Mouse (Mus musculus) lung, embryonic 15.5 days (tissue): ENCODE data around the gene Ccdc88a. TPM values are rescaled to one million over a fixed set of nuclear protein-coding genes. Genes with fewer than 3 reads are reported as not detected.
"Not testable (repeated sequence)": the region's sequence is repeated elsewhere in the genome, so short reads cannot be mapped to it uniquely, and the experiment has no call there.

Experiments
- ATAC-seq: fragments of 200-750 bp; cut with Nextera tagmentation; 2 replicates; pipeline ENCODE4 v1.8.0; 2017; ENCODE audit warnings: moderate number of reproducible peaks, borderline replicate concordance; ENCODE audit not compliant: low FRiP score, low TSS enrichment; ENCODE audit errors: extremely low read depth
- H3K27ac ChIP-seq: fragments of 300-500 bp; sonication (generic); 2 replicates; pipeline ENCODE4 v1.5.1; 2015; ENCODE audit warnings: moderate library complexity, mild to moderate bottlenecking, inconsistent platforms
- H3K27me3 ChIP-seq: fragments of 300-500 bp; sonication (generic); 2 replicates; pipeline ENCODE4 v1.6.1; 2015; ENCODE audit warnings: inconsistent platforms
- H3K36me3 ChIP-seq: fragments of 300-500 bp; sonication (generic); 2 replicates; pipeline ENCODE4 v1.6.1; 2015; ENCODE audit warnings: inconsistent platforms
- H3K4me1 ChIP-seq: fragments of 300-500 bp; sonication (generic); 2 replicates; pipeline ENCODE4 v1.6.1; 2015; ENCODE audit warnings: inconsistent platforms
- H3K4me2 ChIP-seq: fragments of 300-500 bp; sonication (generic); 2 replicates; pipeline ENCODE4 v1.6.1; 2015; ENCODE audit warnings: inconsistent platforms, mild to moderate bottlenecking, moderate library complexity
- H3K4me3 ChIP-seq: fragments of 300-500 bp; sonication (generic); 2 replicates; pipeline ENCODE4 v1.5.1; 2015; ENCODE audit warnings: mild to moderate bottlenecking, inconsistent platforms
- H3K9ac ChIP-seq: fragments of 300-500 bp; sonication (generic); 2 replicates; pipeline ENCODE4 v1.6.1; 2015; ENCODE audit warnings: inconsistent platforms
- H3K9me3 ChIP-seq: fragments of 300-500 bp; sonication (generic); 2 replicates; pipeline ENCODE4 v1.6.1; 2016; ENCODE audit warnings: inconsistent platforms
- WGBS: fragments of 180-500 bp; shearing (Covaris S2); methylation state at CpG from one replicate; pipeline ENCODE4 v1.1.7; 2015; 5-methylcytosine and 5-hydroxymethylcytosine counted together
- polyA plus RNA-seq: library from polyadenylated mRNA; unstranded; fragments of >200 nt; fragmentation: Nextera tagmentation; extraction: Ambion mirVana; gene quantifications from 2 replicates; pipeline ENCODE4 v1.2.1, GENCODE M21; 2015

The Ccdc88a gene
- polyA plus RNA-seq, 1 experiment from 2014 or later, result 33.7 TPM

GRCm38 (mm10) chr11:29544225-29544945 lies 170.9 kb downstream of the Ccdc88a start:
- peaks cover 42% of the 10 kb centered on the region for H3K36me3 ChIP-seq

GRCm38 (mm10) chr11:29545150-29545752 lies 171.8 kb downstream of the Ccdc88a start:
- H3K36me3 ChIP-seq, result peaks cover 40% of the 10 kb centered on the region
- H3K4me2 ChIP-seq, result not testable (repeated sequence)

More at GRCm38 (mm10) chr11:29544225-29544945, 170.9 kb downstream of the Ccdc88a start:
- no peak for ATAC-seq
- Histone ChIP-seq H3K9ac (no peak overlapping the region), H3K4me3 (no peak overlapping the region), H3K27me3 (no peaks in the 10 kb centered on the region), H3K9me3 (no peaks in the 10 kb centered on the region), H3K4me2 (no peak overlapping the region), H3K27ac (no peak overlapping the region), H3K4me1 (peaks cover 12% of the 10 kb centered on the region)
- 93% methylated on average over 3 of the region's 3 CpGs for WGBS

GRCm38 (mm10) chr11:29546297-29546696 lies 172.8 kb downstream of the Ccdc88a start:
- peak overlapping the region; percentile 63 for H3K9ac ChIP-seq
- WGBS, result 96% methylated on average over 2 of the region's 2 CpGs
- H3K36me3 ChIP-seq, result peaks cover 37% of the 10 kb centered on the region
- H3K4me1 ChIP-seq, result peaks cover 12% of the 10 kb centered on the region
- H3K27me3 ChIP-seq, ATAC-seq, H3K9me3 ChIP-seq, H3K27ac ChIP-seq: not testable (repeated sequence)
- H3K4me2 ChIP-seq, result peak overlapping the region; percentile 74
- peak overlapping the region; percentile 75 for H3K4me3 ChIP-seq

More at GRCm38 (mm10) chr11:29545150-29545752, 171.8 kb downstream of the Ccdc88a start:
- not testable (repeated sequence) for H3K4me3 ChIP-seq, ATAC-seq, H3K27me3 ChIP-seq, H3K27ac ChIP-seq, H3K9ac ChIP-seq, H3K9me3 ChIP-seq
- H3K4me1 ChIP-seq, result peaks cover 12% of the 10 kb centered on the region
- 88% methylated on average over 4 of the region's 4 CpGs for WGBS

- H3K4me1 ChIP-seq, result peaks cover 12% of the 10 kb centered on the region
- peak overlapping the region; percentile 63 for H3K9ac ChIP-seq
- ATAC-seq, result no peak
- peak overlapping the region; percentile 74 for H3K4me2 ChIP-seq
- 10% methylated on average over 2 of the region's 2 CpGs for WGBS
- H3K27ac ChIP-seq, result 0 out of 2 replicates have a peak overlapping the region, but pooled peaks have one; percentile 88
- peak overlapping the region; percentile 75 for H3K4me3 ChIP-seq
- no peaks in the 10 kb centered on the region for H3K9me3 ChIP-seq
- peaks cover 34% of the 10 kb centered on the region for H3K36me3 ChIP-seq
- H3K27me3 ChIP-seq, result no peaks in the 10 kb centered on the region
Measured at GRCm38 (mm10) chr11:29546762-29547161, 173.3 kb downstream of the Ccdc88a start.

GRCm38 (mm10) chr11:29547249-29547751 lies 173.8 kb downstream of the Ccdc88a start:
- WGBS, result under 1% methylated on average over 27 of the region's 27 CpGs
- Histone ChIP-seq H3K27me3 (no peaks in the 10 kb centered on the region), H3K27ac (peak overlapping the region; percentile 88), H3K9ac (peak overlapping the region; percentile 63), H3K9me3 (no peaks in the 10 kb centered on the region), H3K4me1 (peaks cover 12% of the 10 kb centered on the region), H3K4me3 (peak overlapping the region; percentile 75), H3K36me3 (peaks cover 31% of the 10 kb centered on the region), H3K4me2 (peak overlapping the region; percentile 74)
- ATAC-seq, result no peak

- Histone ChIP-seq H3K27me3 (no peaks in the 10 kb centered on the region), H3K4me3 (peak within 1 kb of the TSS; percentile 75), H3K4me1 (peaks cover 12% of the 10 kb centered on the region), H3K9ac (peak within 1 kb of the TSS; percentile 63), H3K27ac (peak within 1 kb of the TSS; percentile 88), H3K36me3 (peaks cover 31% of the 10 kb centered on the region), H3K4me2 (peak within 1 kb of the TSS; percentile 74), H3K9me3 (no peaks in the 10 kb centered on the region)
- under 1% methylated on average over 46 of the region's 46 CpGs for WGBS
- ATAC-seq, result peak; percentile 96
Measured at GRCm38 (mm10) chr11:29547752-29548503, 174.5 kb downstream of the Ccdc88a start, which contains the start of the genes Clhc1 and Rps27a. Clhc1 (plus strand) TSS chr11:29547950. Rps27a (minus strand) TSS chr11:29548109.

- no peaks in the 10 kb centered on the region for H3K27me3 ChIP-seq
- H3K4me2 ChIP-seq, result peak overlapping the region; percentile 74
- H3K36me3 ChIP-seq, result peaks cover 27% of the 10 kb centered on the region
- peak overlapping the region; percentile 63 for H3K9ac ChIP-seq
- ATAC-seq, result no peak
- no peaks in the 10 kb centered on the region for H3K9me3 ChIP-seq
- peaks cover 12% of the 10 kb centered on the region for H3K4me1 ChIP-seq
- WGBS, result 19% methylated on average over 23 of the region's 23 CpGs
- H3K27ac ChIP-seq, result no peak overlapping the region
- H3K4me3 ChIP-seq, result peak overlapping the region; percentile 75
Measured at GRCm38 (mm10) chr11:29548504-29549424, 175.3 kb downstream of the Ccdc88a start.

- Histone ChIP-seq H3K27ac (no peak overlapping the region), H3K4me2 (no peak overlapping the region), H3K4me3 (no peak overlapping the region), H3K9me3 (no peaks in the 10 kb centered on the region), H3K4me1 (peaks cover 12% of the 10 kb centered on the region), H3K36me3 (peaks cover 21% of the 10 kb centered on the region), H3K9ac (no peak overlapping the region), H3K27me3 (no peaks in the 10 kb centered on the region)
- no peak for ATAC-seq
- 58% methylated on average over 1 of the region's 1 CpGs for WGBS
Measured at GRCm38 (mm10) chr11:29549425-29549778, 175.9 kb downstream of the Ccdc88a start.

Other genes with a start within 250 kb of the Ccdc88a start
- 35.8 and 41.1 TPM in 2 replicates for gene Pnpt1, start 242.9 kb upstream of the Ccdc88a start, polyA plus RNA-seq
- 78.2 and 83.4 TPM in 2 replicates for gene Ppp4r3b, start 200.8 kb upstream of the Ccdc88a start, polyA plus RNA-seq
- 60.1 and 66.2 TPM in 2 replicates for gene Cfap36, start 126.2 kb upstream of the Ccdc88a start, polyA plus RNA-seq
- 28.0 and 29.0 TPM in 2 replicates for gene Prorsd1, start 141.4 kb downstream of the Ccdc88a start, polyA plus RNA-seq
- 39.9 and 42.4 TPM in 2 replicates for gene Mtif2, start 152.8 kb downstream of the Ccdc88a start, polyA plus RNA-seq
- gene Clhc1, start 174.3 kb downstream of the Ccdc88a start, polyA plus RNA-seq, result 0.17 TPM in 1 of 2 replicates, not detected in the other
- 1,003 and 1,090 TPM in 2 replicates for gene Rps27a, start 174.5 kb downstream of the Ccdc88a start, polyA plus RNA-seq